Mouse (Mus musculus): ENCODE results near the gene Gm28043. TPM values are rescaled to one million over a fixed set of nuclear protein-coding genes. Genes with fewer than 3 reads are reported as not detected.
A peak's percentile ranks its signal among the peaks of the same experiment; 100 is the strongest.

Gm28043 gene
- polyA plus RNA-seq, 1 experiment from 2014 or later, result 2.7 TPM

DNA sequence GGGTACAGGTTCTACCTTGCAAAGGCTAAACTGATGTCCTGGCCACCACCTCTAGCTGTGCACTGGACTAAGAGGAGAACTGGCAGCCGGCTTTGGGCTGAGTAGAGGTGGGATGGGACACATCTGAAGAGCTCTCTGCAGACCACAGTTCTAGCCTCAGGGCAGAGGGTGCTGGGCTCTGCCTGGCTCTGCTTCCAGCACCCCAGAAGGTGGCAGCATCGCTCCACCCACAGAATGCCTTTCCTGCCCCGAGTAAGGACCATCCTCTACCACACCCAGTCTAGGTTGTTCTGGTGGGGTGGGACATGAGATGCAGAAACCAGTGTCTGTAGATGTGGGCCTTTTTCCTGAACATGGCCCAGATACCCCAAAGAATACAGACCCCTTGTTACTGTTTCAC is 90.1 kb downstream of the Gm28043 start:
- H3K9me3 ChIP-seq (ENCODE audit: control insufficient read depth, low read length), result no peaks in the 10 kb centered on the region
- peaks cover 15% of the 10 kb centered on the region for H3K4me1 ChIP-seq (ENCODE audit: control insufficient read depth, insufficient read depth, low read length)
- H3K27ac ChIP-seq (ENCODE audit: low read depth, low read length), result no peak overlapping the region
- ATAC-seq (ENCODE audit: insufficient read depth, low FRiP score, low TSS enrichment) (peak; percentile 35; the same call in 1 of the 2 replicates), DNase-seq (ENCODE audit: low spot score) (peak; percentile 73)
- 44% methylated on average over 3 of the region's 3 CpGs for WGBS
- no peaks in the 10 kb centered on the region for H3K27me3 ChIP-seq (ENCODE audit: control insufficient read depth, insufficient read depth, low read length)
- no peak overlapping the region for H3K4me2 ChIP-seq (ENCODE audit: low read depth)
- H3K4me3 ChIP-seq (ENCODE audit: low read depth, low read length), result no peak overlapping the region
- H3K9ac ChIP-seq (ENCODE audit: low read length), result no peak overlapping the region
- H3K36me3 ChIP-seq (ENCODE audit: control insufficient read depth, insufficient read depth, low read length), result peaks cover 12% of the 10 kb centered on the region; the same call in 1 of the 2 replicates

- Histone ChIP-seq H3K4me3 (ENCODE audit: low read depth, low read length) (no peak overlapping the region), H3K4me1 (ENCODE audit: control insufficient read depth, insufficient read depth, low read length) (peaks cover 15% of the 10 kb centered on the region), H3K9ac (ENCODE audit: low read length) (no peak overlapping the region), H3K36me3 (ENCODE audit: control insufficient read depth, insufficient read depth, low read length) (peaks cover 10% of the 10 kb centered on the region; the same call in 1 of the 2 replicates), H3K27ac (ENCODE audit: low read depth, low read length) (no peak overlapping the region), H3K27me3 (ENCODE audit: control insufficient read depth, insufficient read depth, low read length) (no peaks in the 10 kb centered on the region), H3K9me3 (ENCODE audit: control insufficient read depth, low read length) (no peaks in the 10 kb centered on the region), H3K4me2 (ENCODE audit: low read depth) (no peak overlapping the region)
- ATAC-seq (ENCODE audit: insufficient read depth, low FRiP score, low TSS enrichment), result no peak
- DNase-seq (ENCODE audit: low spot score), result no peak
- WGBS, result 86% methylated on average over 5 of the region's 5 CpGs
Measured at GRCm38 (mm10) chr17:29705881-29706280, 91.2 kb downstream of the Gm28043 start.

DNA sequence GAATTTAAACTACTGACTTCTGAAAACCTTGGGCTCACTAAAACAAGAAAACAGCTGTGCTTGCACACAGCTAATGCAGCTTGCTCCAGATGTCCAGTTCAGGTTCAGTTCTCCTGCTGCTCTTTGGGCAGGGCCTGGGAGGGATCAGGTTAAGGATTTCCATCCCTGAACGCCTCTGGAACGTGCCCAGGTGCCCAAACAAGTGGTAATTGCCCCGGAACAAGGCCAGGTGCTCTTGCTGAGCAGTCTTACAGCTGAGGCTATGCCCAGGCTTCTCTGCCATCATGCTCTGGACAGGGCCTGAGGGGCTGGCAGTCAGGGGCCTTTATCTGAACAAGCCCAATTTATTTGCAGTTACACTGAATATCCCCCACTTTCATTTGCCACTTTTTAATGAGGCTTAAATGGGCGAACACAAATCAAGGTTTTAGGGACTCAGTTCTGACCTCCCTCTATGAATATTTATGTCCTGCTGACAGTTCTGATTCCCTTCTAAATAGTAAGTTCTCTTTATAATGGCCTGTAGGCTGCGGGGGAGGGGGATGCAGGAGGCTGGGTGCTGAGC is 92.4 kb downstream of the Gm28043 start:
- peaks cover 15% of the 10 kb centered on the region for H3K4me1 ChIP-seq (ENCODE audit: control insufficient read depth, insufficient read depth, low read length)
- no peak overlapping the region for H3K4me3 ChIP-seq (ENCODE audit: low read depth, low read length)
- DNase-seq (ENCODE audit: low spot score) (no peak), ATAC-seq (ENCODE audit: insufficient read depth, low FRiP score, low TSS enrichment) (no peak)
- whole genome bisulfite sequencing, result 36% methylated on average over 5 of the region's 5 CpGs
- H3K4me2 ChIP-seq (ENCODE audit: low read depth), result no peak overlapping the region
- H3K27ac ChIP-seq (ENCODE audit: low read depth, low read length), result no peak overlapping the region
- no peaks in the 10 kb centered on the region for H3K27me3 ChIP-seq (ENCODE audit: control insufficient read depth, insufficient read depth, low read length)
- no peaks in the 10 kb centered on the region for H3K9me3 ChIP-seq (ENCODE audit: control insufficient read depth, low read length)
- H3K36me3 ChIP-seq (ENCODE audit: control insufficient read depth, insufficient read depth, low read length), result 0 out of 2 replicates have a peak, but pooled peaks cover 5% of the 10 kb centered on the region
- H3K9ac ChIP-seq (ENCODE audit: low read length), result no peak overlapping the region

DNA sequence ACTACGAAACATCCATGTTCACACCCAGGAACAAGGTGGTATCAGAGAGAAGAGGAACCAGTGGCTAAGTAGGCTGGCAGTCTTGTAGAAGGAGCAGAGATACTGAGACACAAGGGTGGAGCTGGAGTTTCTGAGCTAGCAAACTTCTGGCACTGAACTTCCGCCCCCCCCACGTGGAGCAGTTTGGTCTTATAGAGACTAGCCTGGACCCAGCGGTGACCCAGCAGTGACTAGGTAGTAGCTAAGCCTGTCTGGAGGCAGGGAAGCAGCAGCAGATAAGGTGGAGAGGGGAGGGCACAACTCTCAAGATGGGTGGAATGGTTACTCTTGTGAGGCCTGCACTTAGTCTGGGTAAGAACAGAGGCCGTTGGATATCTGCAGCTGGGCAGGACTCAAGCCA is 94.1 kb downstream of the Gm28043 start:
- H3K4me1 ChIP-seq (ENCODE audit: control insufficient read depth, insufficient read depth, low read length), result peaks cover 15% of the 10 kb centered on the region
- H3K4me3 ChIP-seq (ENCODE audit: low read depth, low read length), result no peak overlapping the region
- 89% methylated on average over 5 of the region's 5 CpGs for WGBS
- no peak overlapping the region for H3K9ac ChIP-seq (ENCODE audit: low read length)
- no peak for ATAC-seq (ENCODE audit: insufficient read depth, low FRiP score, low TSS enrichment)
- DNase-seq (ENCODE audit: low spot score), result no peak
- H3K27me3 ChIP-seq (ENCODE audit: control insufficient read depth, insufficient read depth, low read length), result no peaks in the 10 kb centered on the region
- no peak overlapping the region for H3K27ac ChIP-seq (ENCODE audit: low read depth, low read length)
- no peak overlapping the region for H3K4me2 ChIP-seq (ENCODE audit: low read depth)
- H3K36me3 ChIP-seq (ENCODE audit: control insufficient read depth, insufficient read depth, low read length), result no peaks in the 10 kb centered on the region
- no peaks in the 10 kb centered on the region for H3K9me3 ChIP-seq (ENCODE audit: control insufficient read depth, low read length)

GRCm38 (mm10) chr17:29710562-29711044 is 95.9 kb downstream of the Gm28043 start:
- ATAC-seq (ENCODE audit: insufficient read depth, low FRiP score, low TSS enrichment), result no peak
- DNase-seq (ENCODE audit: low spot score), result no peak
- 75% methylated on average over 11 of the region's 11 CpGs for WGBS
- H3K4me2 ChIP-seq (ENCODE audit: low read depth), result no peak overlapping the region
- H3K27ac ChIP-seq (ENCODE audit: low read depth, low read length), result no peak overlapping the region
- H3K4me3 ChIP-seq (ENCODE audit: low read depth, low read length), result no peak overlapping the region
- H3K9me3 ChIP-seq (ENCODE audit: control insufficient read depth, low read length), result no peaks in the 10 kb centered on the region
- H3K27me3 ChIP-seq (ENCODE audit: control insufficient read depth, insufficient read depth, low read length), result no peaks in the 10 kb centered on the region
- H3K36me3 ChIP-seq (ENCODE audit: control insufficient read depth, insufficient read depth, low read length), result no peaks in the 10 kb centered on the region
- H3K9ac ChIP-seq (ENCODE audit: low read length), result no peak overlapping the region
- H3K4me1 ChIP-seq (ENCODE audit: control insufficient read depth, insufficient read depth, low read length), result peaks cover 15% of the 10 kb centered on the region

DNA sequence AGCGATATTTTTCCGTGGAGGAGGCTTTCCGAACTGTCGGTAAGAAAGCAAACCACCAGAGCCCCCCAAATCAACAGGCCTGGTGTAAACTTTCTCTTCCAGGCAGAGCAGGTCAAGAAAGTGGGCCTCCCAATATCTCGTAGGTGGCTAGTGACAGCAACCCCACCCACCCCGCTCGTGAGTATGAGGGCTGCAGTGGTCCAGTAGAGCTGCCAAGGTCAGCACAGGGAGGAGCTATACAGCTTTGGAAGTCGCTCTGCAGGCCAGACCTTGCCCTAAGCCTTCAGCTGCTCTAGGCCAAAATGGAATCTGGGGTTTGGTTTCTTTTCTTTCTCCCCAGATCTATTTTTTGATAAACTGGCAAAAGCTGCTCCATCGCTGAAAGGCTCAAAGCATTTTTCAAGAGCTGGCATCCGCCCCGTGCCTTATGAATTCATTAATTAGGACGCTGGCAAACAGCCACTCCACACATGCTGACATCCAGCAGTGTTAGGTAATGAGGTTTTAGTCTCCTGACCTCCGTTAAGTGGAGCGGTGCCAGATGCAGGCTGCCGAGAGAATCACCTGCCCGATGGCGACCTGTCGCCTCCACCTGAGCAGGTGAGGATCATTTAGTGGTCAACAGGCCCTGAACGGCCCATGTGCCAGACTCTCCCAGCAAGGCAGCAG is 96.5 kb downstream of the Gm28043 start:
- no peak overlapping the region for H3K4me2 ChIP-seq (ENCODE audit: low read depth)
- H3K27ac ChIP-seq (ENCODE audit: low read depth, low read length), result no peak overlapping the region
- H3K36me3 ChIP-seq (ENCODE audit: control insufficient read depth, insufficient read depth, low read length), result no peaks in the 10 kb centered on the region
- H3K9ac ChIP-seq (ENCODE audit: low read length), result no peak overlapping the region
- peaks cover 15% of the 10 kb centered on the region for H3K4me1 ChIP-seq (ENCODE audit: control insufficient read depth, insufficient read depth, low read length)
- no peak overlapping the region for H3K4me3 ChIP-seq (ENCODE audit: low read depth, low read length)
- H3K9me3 ChIP-seq (ENCODE audit: control insufficient read depth, low read length), result no peaks in the 10 kb centered on the region
- DNase-seq (ENCODE audit: low spot score) (no peak), ATAC-seq (ENCODE audit: insufficient read depth, low FRiP score, low TSS enrichment) (no peak)
- WGBS, result 82% methylated on average over 19 of the region's 19 CpGs
- no peaks in the 10 kb centered on the region for H3K27me3 ChIP-seq (ENCODE audit: control insufficient read depth, insufficient read depth, low read length)

DNA sequence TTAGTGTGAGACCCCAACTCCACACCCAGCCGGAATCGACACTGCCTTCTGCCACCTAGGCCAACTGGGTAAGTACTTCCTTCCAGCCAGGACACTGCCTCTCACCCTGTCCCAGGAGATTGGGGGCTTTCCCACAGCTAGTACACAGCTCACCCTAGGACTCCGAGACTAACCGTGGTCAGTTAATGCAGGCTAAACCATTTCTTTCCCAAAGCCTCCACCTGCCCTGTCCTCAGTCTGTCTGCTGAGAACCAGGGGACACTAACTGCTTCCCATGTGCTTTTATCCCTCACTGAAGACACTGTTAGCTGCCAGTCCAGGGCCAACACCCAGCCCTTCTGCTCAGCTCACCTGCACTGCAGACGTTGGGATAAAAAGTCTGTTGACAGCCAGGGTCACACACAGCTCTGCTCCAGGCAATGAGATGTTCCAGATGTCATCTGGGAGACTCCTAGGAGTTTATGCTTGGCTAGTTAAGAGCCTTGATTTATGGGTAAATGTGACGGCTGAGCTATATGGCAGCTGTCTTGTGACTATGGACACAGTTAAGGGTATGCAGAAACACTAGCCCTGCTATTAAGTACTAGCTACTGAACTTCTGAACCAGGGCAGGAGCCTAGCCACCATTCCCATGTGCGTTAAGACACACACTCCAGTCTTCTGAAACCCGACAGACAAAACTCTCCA is 97.2 kb downstream of the Gm28043 start:
- no peak overlapping the region for H3K4me3 ChIP-seq (ENCODE audit: low read depth, low read length)
- WGBS, result 54% methylated on average over 8 of the region's 8 CpGs
- H3K9me3 ChIP-seq (ENCODE audit: control insufficient read depth, low read length), result no peaks in the 10 kb centered on the region
- peaks cover 16% of the 10 kb centered on the region for H3K4me1 ChIP-seq (ENCODE audit: control insufficient read depth, insufficient read depth, low read length)
- no peak for DNase-seq (ENCODE audit: low spot score)
- no peaks in the 10 kb centered on the region for H3K27me3 ChIP-seq (ENCODE audit: control insufficient read depth, insufficient read depth, low read length)
- H3K4me2 ChIP-seq (ENCODE audit: low read depth), result no peak overlapping the region
- H3K9ac ChIP-seq (ENCODE audit: low read length), result no peak overlapping the region
- H3K36me3 ChIP-seq (ENCODE audit: control insufficient read depth, insufficient read depth, low read length), result no peaks in the 10 kb centered on the region
- H3K27ac ChIP-seq (ENCODE audit: low read depth, low read length), result no peak overlapping the region
- no peak for ATAC-seq (ENCODE audit: insufficient read depth, low FRiP score, low TSS enrichment)

- no peak overlapping the region for H3K9ac ChIP-seq (ENCODE audit: low read length)
- H3K4me2 ChIP-seq (ENCODE audit: low read depth), result no peak overlapping the region
- no peak overlapping the region for H3K4me3 ChIP-seq (ENCODE audit: low read depth, low read length)
- no peaks in the 10 kb centered on the region for H3K36me3 ChIP-seq (ENCODE audit: control insufficient read depth, insufficient read depth, low read length)
- DNase-seq (ENCODE audit: low spot score) (no peak), ATAC-seq (ENCODE audit: insufficient read depth, low FRiP score, low TSS enrichment) (no peak)
- peaks cover 14% of the 10 kb centered on the region for H3K4me1 ChIP-seq (ENCODE audit: control insufficient read depth, insufficient read depth, low read length)
- no peaks in the 10 kb centered on the region for H3K9me3 ChIP-seq (ENCODE audit: control insufficient read depth, low read length)
- WGBS, result 62% methylated on average over 7 of the region's 7 CpGs
- no peaks in the 10 kb centered on the region for H3K27me3 ChIP-seq (ENCODE audit: control insufficient read depth, insufficient read depth, low read length)
- no peak overlapping the region for H3K27ac ChIP-seq (ENCODE audit: low read depth, low read length)
Measured at GRCm38 (mm10) chr17:29712565-29712964, 97.9 kb downstream of the Gm28043 start.
